In genomic region chr4:109762768-109763501, GRCm38 (mm10) we compare ENCODE assay signal across 12 mouse cellular contexts.
DNase-seq lines count a peak whose midpoint lies in the region; ATAC-seq and TF ChIP-seq lines count a peak whose summit lies in the region.
"Had no signal": no experiment of that assay in that cellular context is flagged by ENCODE, and none has a peak within 500 bp of the region (broad histone marks: within the 10 kb centered on the region; RNA-seq: fewer than 3 reads in every experiment).

No protein-coding gene starts in this region.

- no peaks in the 10 kb centered on the region for H3K36me3 ChIP-seq in forebrain, embryonic 13.5 days (ENCODE audit: poor library complexity, severe bottlenecking)
- H3K36me3 ChIP-seq in midbrain, embryonic 11.5 days (ENCODE audit: control insufficient read depth, insufficient read depth, low read length) = no peaks in the 10 kb centered on the region

- H3K4me3 ChIP-seq in forebrain, embryonic 13.5 days = no peak overlapping the region
- H3K4me3 ChIP-seq in midbrain, embryonic 11.5 days (ENCODE audit: low read depth, low read length) = no peak overlapping the region
- no peak overlapping the region for H3K4me3 ChIP-seq in lung, adult 2 months (replicated peaks; ENCODE audit: extremely low read depth, low read depth, low read length)

- no peak overlapping the region for H3K9ac ChIP-seq in forebrain, embryonic 13.5 days
- H3K9ac ChIP-seq in midbrain, embryonic 11.5 days (ENCODE audit: low read length) = no peak overlapping the region

- 4% methylated on average over 7 of the region's 7 CpGs for WGBS in forebrain, embryonic 13.5 days
- WGBS in midbrain, embryonic 11.5 days = 6% methylated on average over 7 of the region's 7 CpGs
- 79% methylated on average over 7 of the region's 7 CpGs for WGBS in lung, adult 2 months

- H3K9me3 ChIP-seq in forebrain, embryonic 13.5 days (replicated peaks) = no peaks in the 10 kb centered on the region
- H3K9me3 ChIP-seq in midbrain, embryonic 11.5 days (ENCODE audit: control insufficient read depth, low read length) = no peaks in the 10 kb centered on the region

- peak; percentile 11 for DNase-seq in 416B (ENCODE audit: low read depth)
- peak; percentile 14 for DNase-seq in cerebellum, adult 8-10 months
- peak; percentile 93 for DNase-seq in midbrain, embryonic 11.5 days (ENCODE audit: low spot score, missing footprints)
- DNase-seq in adrenal gland, adult (ENCODE audit: inconsistent age in 2 of 2, low spot score in 1 of 2) = no peak
- DNase-seq in heart, postnatal 10 days = no peak
- DNase-seq in spleen, postnatal 10 days (ENCODE audit: low spot score in 2 of 2) = no peak
- DNase-seq in lung, adult 2 months = no peak
- DNase-seq: gastrocnemius, postnatal 25 days had no signal

- ATAC-seq in forebrain, embryonic 13.5 days = peak; percentile 95
- peak; percentile 93 for ATAC-seq in midbrain, embryonic 11.5 days (ENCODE audit: low FRiP score)
- ATAC-seq: CD4-positive, CD25-positive, alpha-beta regulatory T cell, adult 4 months; intestine, embryonic 16.5 days had no signal

- peaks cover 12% of the 10 kb centered on the region; the same call in 1 of the 2 replicates for H3K4me1 ChIP-seq in forebrain, embryonic 13.5 days
- peaks cover 9% of the 10 kb centered on the region for H3K4me1 ChIP-seq in midbrain, embryonic 11.5 days (ENCODE audit: control insufficient read depth, insufficient read depth, low read length)
- no peaks in the 10 kb centered on the region for H3K4me1 ChIP-seq in lung, adult 2 months (ENCODE audit: control insufficient read depth, insufficient read depth, low read length)

- peak overlapping the region; percentile 31; the same call in 1 of the 2 replicates for H3K27ac ChIP-seq in forebrain, embryonic 13.5 days
- peak overlapping the region; percentile 58; the same call in 1 of the 2 replicates for H3K27ac ChIP-seq in midbrain, embryonic 11.5 days (ENCODE audit: low read depth, low read length)
- H3K27ac ChIP-seq: macrophage had no signal

- TF ChIP-seq POLR2A in lung, adult 2 months (IDR thresholded peaks at IDR 0.05; ENCODE audit: borderline replicate concordance, extremely low read depth, low read depth, low read length) = no peak

- H3K4me2 ChIP-seq in forebrain, embryonic 13.5 days = peak overlapping the region; percentile 26; the same call in 1 of the 2 replicates
- 0 out of 2 replicates have a peak overlapping the region, but pooled peaks have one; percentile 18 for H3K4me2 ChIP-seq in midbrain, embryonic 11.5 days

- TF ChIP-seq CTCF in lung, adult 2 months (IDR thresholded peaks at IDR 0.05; ENCODE audit: insufficient read depth, low read length) = no peak

- H3K27me3 ChIP-seq in forebrain, embryonic 13.5 days = peaks cover 21% of the 10 kb centered on the region
- no peaks in the 10 kb centered on the region for H3K27me3 ChIP-seq in midbrain, embryonic 11.5 days (ENCODE audit: control insufficient read depth, insufficient read depth, low read length)

- intact Hi-C loops in heart, postnatal 10 days (cut with DNase I) = no loop called here

Comparison
In these comparisons a context has a peak if more than half of its experiments do, and no peak if none do; other contexts are left out.
1. DNase-seq: peak in 416B (single experiment), cerebellum, adult 8-10 months (single experiment) and midbrain, embryonic 11.5 days (single experiment); none in adrenal gland, adult (0 of 2), heart, postnatal 10 days (0 of 2), spleen, postnatal 10 days (0 of 2) and lung, adult 2 months (single experiment).